Mouse (Mus musculus) liver, embryonic 14.5 days (tissue): ENCODE results near the gene Gm36028.

Experiments used
- CTCF ChIP-seq: IDR thresholded peaks from 2 replicates; pipeline ENCODE4 v1.5.1; 2016; ENCODE audit warnings: antibody characterized with exemption, low read depth, control low read depth
- EP300 ChIP-seq: IDR thresholded peaks from 2 replicates; pipeline ENCODE4 v1.6.1; 2016; ENCODE audit warnings: antibody characterized with exemption, low read depth

DNA sequence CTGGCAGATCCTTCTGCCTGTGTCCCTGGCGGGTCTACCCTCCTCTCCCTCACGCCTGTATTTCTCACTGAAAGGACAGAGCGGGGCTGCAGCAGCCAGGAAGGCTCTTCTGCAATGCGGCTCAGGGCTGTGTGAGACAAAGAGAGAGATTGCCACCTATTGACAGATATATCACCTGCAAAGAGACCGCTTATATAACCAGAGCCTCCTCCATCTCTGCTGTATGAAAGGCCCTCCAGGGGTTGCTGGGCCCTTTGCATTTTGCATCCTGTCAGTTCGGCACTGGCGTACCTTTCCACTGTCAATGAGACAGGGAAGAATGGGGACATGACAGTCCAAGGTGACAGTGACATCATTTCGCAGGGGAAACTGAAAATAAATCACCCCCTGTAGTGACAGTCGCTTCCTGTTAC is 48.5 kb downstream of the Gm36028 start:
- peak; percentile 40 for TF ChIP-seq CTCF
- no peak for TF ChIP-seq EP300
